Mouse (Mus musculus) left cerebral cortex, postnatal 4 days (tissue): ENCODE measurements around the gene Smim7. TPM values are rescaled to one million over a fixed set of nuclear protein-coding genes. Genes with fewer than 3 reads are reported as not detected.

Experiments
- DNase-seq: peaks from one replicate; pipeline ENCODE4 v3.0.0-alpha.2; 2022
- intact Hi-C: fragments of 180-260 bp; cut with DNase I; formaldehyde crosslinking; loops from one replicate; pipeline ENCODE4 v1.15.1; 2025
- microRNA-seq: library from miRNA; unstranded; fragments of <30 nt; microRNA quantifications from one replicate; pipeline ENCODE4 v1.2.0, GENCODE M21; 2022
- total RNA-seq, 2 experiments: library from RNA; stranded (reverse); gene quantifications; 2 replicates each; pipeline ENCODE4 v1.2.3; 2021

The Smim7 gene
- total RNA-seq, 2 experiments from 2014 or later: 131 to 140 TPM

GRCm38 (mm10) chr8:72547802-72548643 is 22.9 kb downstream of the Smim7 start, which contains the start of gene Med26:
Gene Med26 (minus strand): TSS chr8:72548270.
- intact Hi-C loops: loop anchor here (5.0 kb wide), 1 partner anchor 56 kb away; the partner anchor contains the start of gene Slc35e1
- peak; percentile 99 for DNase-seq

DNA sequence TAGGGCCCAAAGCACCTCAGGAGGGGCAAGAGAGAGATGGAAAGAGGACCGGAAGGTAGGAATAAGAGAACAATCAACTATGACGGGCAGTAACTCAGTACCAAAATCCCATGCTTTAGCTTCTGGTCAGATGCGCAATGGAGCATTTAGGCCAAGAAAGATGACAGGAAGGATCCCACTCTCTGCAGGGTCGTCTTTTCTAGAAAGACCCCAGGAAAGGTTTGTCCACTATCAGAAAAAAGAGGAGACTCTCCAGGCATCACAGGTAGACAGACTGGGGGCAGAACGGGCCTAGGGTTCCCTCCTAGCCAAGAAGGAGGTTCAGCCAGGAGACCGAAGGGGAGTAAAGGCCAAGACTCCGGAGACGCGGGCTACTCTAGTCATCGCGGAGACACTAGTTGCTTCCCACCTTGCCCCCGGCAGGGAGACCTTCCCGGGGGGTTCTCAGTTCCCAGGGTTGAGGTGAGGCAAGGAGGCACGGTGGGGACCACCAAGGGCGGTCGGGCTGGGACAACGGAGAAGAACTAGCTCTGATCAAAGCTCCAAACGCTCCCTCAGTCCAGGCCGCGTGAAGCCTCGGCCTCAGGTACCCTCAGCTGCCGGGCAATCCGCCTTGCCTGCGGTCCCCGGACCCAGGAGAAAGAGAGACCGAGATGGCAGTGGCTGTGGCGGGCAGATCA is 23.6 kb downstream of the Smim7 start:
- DNase-seq: peak; percentile 19
- intact Hi-C loops: loop anchor here (5.0 kb wide), 1 partner anchor 55 kb away; the partner anchor contains the start of gene Slc35e1

DNA sequence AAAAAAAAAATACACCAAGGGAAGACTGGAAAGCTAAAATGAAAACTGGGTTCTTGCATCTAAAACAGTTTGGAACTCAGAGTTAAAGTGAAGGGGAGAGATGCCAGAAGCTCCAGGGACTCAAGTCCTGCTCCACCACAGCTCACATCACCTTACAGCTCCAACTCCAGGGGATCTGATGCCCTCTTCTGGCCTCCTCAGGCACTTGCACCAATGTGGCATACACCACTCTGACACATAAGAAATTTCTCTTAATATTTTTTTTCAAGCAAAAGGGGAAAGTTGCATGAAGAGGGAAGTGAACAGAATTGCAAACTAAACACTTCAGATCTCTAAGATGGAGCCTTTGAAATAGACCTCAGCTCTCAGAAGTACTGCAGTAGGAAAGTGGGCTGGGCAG is 31.7 kb downstream of the Smim7 start:
- no peak for DNase-seq
- intact Hi-C loops: no loop called here

- no peak for DNase-seq
- intact Hi-C loops: no loop called here
Observed at GRCm38 (mm10) chr8:72534888-72535287, 36.0 kb downstream of the Smim7 start.

DNA sequence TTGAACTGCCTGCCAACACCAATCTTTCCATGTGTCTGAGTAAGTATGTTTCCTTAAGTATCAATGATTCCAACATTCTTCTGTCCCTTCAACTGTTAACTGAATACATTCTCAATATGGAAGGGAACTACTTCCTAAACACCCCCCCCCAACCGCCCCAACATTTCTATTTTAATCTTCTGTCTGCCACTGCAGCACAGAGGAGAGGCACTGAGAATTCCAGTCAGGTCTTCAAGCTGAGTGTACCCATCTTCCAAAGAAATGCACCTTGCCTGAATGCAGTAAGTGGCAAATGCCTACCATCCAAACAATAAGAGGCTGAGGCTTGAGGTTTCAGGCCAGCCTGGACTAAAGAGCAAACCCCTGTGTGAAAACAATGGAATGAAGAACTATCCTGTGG is 38.8 kb downstream of the Smim7 start:
- intact Hi-C loops: no loop called here

GRCm38 (mm10) chr8:72521888-72522287 is 49.0 kb downstream of the Smim7 start:
- intact Hi-C loops: no loop called here
- no peak for DNase-seq

More for the DNA sequence above, 38.8 kb downstream of the Smim7 start:
- no peak for DNase-seq

DNA sequence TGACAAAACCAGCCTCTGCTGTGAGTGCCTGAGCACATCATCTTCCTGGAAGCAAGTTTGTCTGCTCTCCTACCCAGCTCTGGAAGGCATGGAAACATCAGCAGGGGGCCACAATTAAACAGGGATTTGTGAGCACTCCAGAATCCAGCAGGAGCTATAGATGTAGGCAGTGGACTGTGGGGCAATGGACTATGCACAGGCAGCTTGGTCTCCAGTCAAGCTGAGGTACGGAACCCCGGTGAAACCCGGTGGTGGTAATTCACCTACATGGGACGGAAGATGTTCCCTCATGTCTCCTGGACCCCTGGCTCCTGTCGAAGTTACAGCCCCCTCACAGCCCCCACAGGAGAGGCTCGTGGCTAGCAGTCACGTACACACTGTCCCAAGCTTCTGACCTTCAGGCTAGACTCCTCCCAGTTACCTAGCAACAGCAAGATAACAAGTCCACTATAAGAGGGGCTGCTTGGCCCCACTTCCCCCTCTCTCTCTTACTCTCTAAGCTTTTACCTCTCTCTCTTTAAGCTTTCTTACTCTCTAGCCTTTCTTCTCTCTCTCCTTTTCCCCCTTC is 53.4 kb downstream of the Smim7 start:
- intact Hi-C loops: loop anchor here (2.0 kb wide), 1 partner anchor 27 kb away; no protein-coding TSS in a partner anchor
- DNase-seq: no peak

Small RNAs within 50 kb of the gene (microRNA-seq; reads per million reads assigned to microRNA genes)
- not detected for gene Gm28019

Other genes with a start within 250 kb of the Smim7 start
- 10 to 100 TPM; 83.1 to 87.6 TPM for gene Eps15l1, start 149.6 kb downstream of the Smim7 start, total RNA-seq
- 1 to 10 TPM in 1 of 2 experiments, under 1 TPM in 1; 0.74 to 1.1 TPM for gene Calr3, start 127.2 kb downstream of the Smim7 start, total RNA-seq
- gene 1700030K09Rik, start 127.2 kb downstream of the Smim7 start, total RNA-seq: 10 to 100 TPM; 14.1 to 15.5 TPM
- 10 to 100 TPM; 75.6 to 85.4 TPM for gene Cherp, start 95.9 kb downstream of the Smim7 start, total RNA-seq
- gene Slc35e1, start 78.5 kb downstream of the Smim7 start, total RNA-seq: 10 to 100 TPM; 35.2 to 39.2 TPM
- gene Med26, start 22.8 kb downstream of the Smim7 start, total RNA-seq: 10 to 100 TPM; 13.3 to 13.8 TPM
- 10 to 100 TPM; 32.4 to 33.4 TPM for gene Tmem38a, start 967 bp upstream of the Smim7 start, total RNA-seq
- 10 to 100 TPM; 21.6 to 23.4 TPM for gene Nwd1, start 75.6 kb upstream of the Smim7 start, total RNA-seq
- 100 to 1,000 TPM; 207 to 223 TPM for gene Sin3b, start 152.2 kb upstream of the Smim7 start, total RNA-seq
- gene F2rl3, start 190.8 kb upstream of the Smim7 start, total RNA-seq: under 1 TPM in 1 of 2 experiments, not detected in 1; 0.28 TPM